Mouse (Mus musculus): ENCODE results near the gene Pofut1. TPM values are rescaled to one million over a fixed set of nuclear protein-coding genes. Genes with fewer than 3 reads are reported as not detected.
A peak's percentile ranks its signal among the peaks of the same experiment; 100 is the strongest.
"Not testable (repeated sequence)": the region's sequence is repeated elsewhere in the genome, so short reads cannot be mapped to it uniquely, and the experiment has no call there.

The Pofut1 gene
- polyA plus RNA-seq, 1 experiment from 2014 or later, result 5.9 TPM

GRCm38 (mm10) chr2:153276440-153276839, 35.1 kb downstream of the Pofut1 start:
- DNase-seq (ENCODE audit: low spot score), result no peak
- peaks cover 19% of the 10 kb centered on the region for H3K4me1 ChIP-seq
- H3K36me3 ChIP-seq, result no peaks in the 10 kb centered on the region
- H3K27me3 ChIP-seq (ENCODE audit: low read depth, poor library complexity, severe bottlenecking), result no peaks in the 10 kb centered on the region
- H3K4me3 ChIP-seq, result no peak overlapping the region
- 93% methylated on average over 8 of the region's 8 CpGs for WGBS
- no peaks in the 10 kb centered on the region for H3K9me3 ChIP-seq (replicated peaks)
- H3K27ac ChIP-seq (replicated peaks), result no peak overlapping the region

- H3K27me3 ChIP-seq (ENCODE audit: low read depth, poor library complexity, severe bottlenecking); H3K4me3 ChIP-seq; H3K36me3 ChIP-seq; H3K27ac ChIP-seq (replicated peaks); H3K9me3 ChIP-seq (replicated peaks); DNase-seq (ENCODE audit: low spot score): not testable (repeated sequence)
- WGBS, result 91% methylated on average over 5 of the region's 5 CpGs
- peaks cover 19% of the 10 kb centered on the region for H3K4me1 ChIP-seq
Observed at GRCm38 (mm10) chr2:153276846-153277245, 35.5 kb downstream of the Pofut1 start.

GRCm38 (mm10) chr2:153278357-153278756, 37.0 kb downstream of the Pofut1 start:
- Histone ChIP-seq H3K27me3 (ENCODE audit: low read depth, poor library complexity, severe bottlenecking) (no peaks in the 10 kb centered on the region), H3K9me3 (replicated peaks) (no peaks in the 10 kb centered on the region), H3K36me3 (no peaks in the 10 kb centered on the region), H3K4me1 (peaks cover 9% of the 10 kb centered on the region), H3K27ac (replicated peaks) (no peak overlapping the region), H3K4me3 (no peak overlapping the region)
- 92% methylated on average over 5 of the region's 5 CpGs for WGBS
- no peak for DNase-seq (ENCODE audit: low spot score)

GRCm38 (mm10) chr2:153283919-153284318, 42.6 kb downstream of the Pofut1 start:
- no peak for DNase-seq (ENCODE audit: low spot score)
- H3K27me3 ChIP-seq (ENCODE audit: low read depth, poor library complexity, severe bottlenecking), result no peaks in the 10 kb centered on the region
- H3K27ac ChIP-seq (replicated peaks), result no peak overlapping the region
- WGBS, result 87% methylated on average over 6 of the region's 6 CpGs
- H3K4me1 ChIP-seq, result no peaks in the 10 kb centered on the region
- no peaks in the 10 kb centered on the region for H3K9me3 ChIP-seq (replicated peaks)
- no peaks in the 10 kb centered on the region for H3K36me3 ChIP-seq
- H3K4me3 ChIP-seq, result no peak overlapping the region

GRCm38 (mm10) chr2:153286524-153286923, 45.2 kb downstream of the Pofut1 start:
- DNase-seq (ENCODE audit: low spot score), result no peak
- Histone ChIP-seq H3K27me3 (ENCODE audit: low read depth, poor library complexity, severe bottlenecking) (no peaks in the 10 kb centered on the region), H3K4me3 (no peak overlapping the region), H3K27ac (replicated peaks) (no peak overlapping the region), H3K36me3 (no peaks in the 10 kb centered on the region), H3K9me3 (replicated peaks) (no peaks in the 10 kb centered on the region), H3K4me1 (peaks cover 8% of the 10 kb centered on the region)
- 86% methylated on average over 4 of the region's 4 CpGs for WGBS

GRCm38 (mm10) chr2:153287835-153288234, 46.5 kb downstream of the Pofut1 start:
- WGBS, result 84% methylated on average over 6 of the region's 6 CpGs
- Histone ChIP-seq H3K4me3 (no peak overlapping the region), H3K4me1 (peaks cover 20% of the 10 kb centered on the region), H3K27ac (replicated peaks) (no peak overlapping the region), H3K36me3 (no peaks in the 10 kb centered on the region), H3K27me3 (ENCODE audit: low read depth, poor library complexity, severe bottlenecking) (no peaks in the 10 kb centered on the region), H3K9me3 (replicated peaks) (no peaks in the 10 kb centered on the region)
- DNase-seq (ENCODE audit: low spot score), result no peak

GRCm38 (mm10) chr2:153290938-153291928, 49.9 kb downstream of the Pofut1 start, which contains the start of gene Kif3b:
Kif3b (plus strand) TSS chr2:153291413.
- peak; percentile 90 for DNase-seq (ENCODE audit: low spot score)
- Histone ChIP-seq H3K4me3 (peak within 1 kb of the TSS; percentile 68), H3K36me3 (no peaks in the 10 kb centered on the region), H3K4me1 (peaks cover 26% of the 10 kb centered on the region), H3K9me3 (replicated peaks) (no peaks in the 10 kb centered on the region), H3K27ac (replicated peaks) (peak within 1 kb of the TSS; percentile 86), H3K27me3 (ENCODE audit: low read depth, poor library complexity, severe bottlenecking) (no peaks in the 10 kb centered on the region)
- under 1% methylated on average over 63 of the region's 63 CpGs for WGBS

- Histone ChIP-seq H3K4me1 (peaks cover 26% of the 10 kb centered on the region), H3K4me3 (peak overlapping the region; percentile 68), H3K27ac (replicated peaks) (no peak overlapping the region), H3K36me3 (no peaks in the 10 kb centered on the region), H3K9me3 (replicated peaks) (no peaks in the 10 kb centered on the region), H3K27me3 (ENCODE audit: low read depth, poor library complexity, severe bottlenecking) (no peaks in the 10 kb centered on the region)
- DNase-seq (ENCODE audit: low spot score), result no peak
- WGBS, result 57% methylated on average over 7 of the region's 7 CpGs
Observed at GRCm38 (mm10) chr2:153292305-153292861, 51.0 kb downstream of the Pofut1 start.

GRCm38 (mm10) chr2:153295196-153295595, 53.9 kb downstream of the Pofut1 start:
- WGBS, result 92% methylated on average over 4 of the region's 4 CpGs
- Histone ChIP-seq H3K4me3 (no peak overlapping the region), H3K9me3 (replicated peaks) (no peaks in the 10 kb centered on the region), H3K27me3 (ENCODE audit: low read depth, poor library complexity, severe bottlenecking) (no peaks in the 10 kb centered on the region), H3K27ac (replicated peaks) (no peak overlapping the region), H3K36me3 (no peaks in the 10 kb centered on the region), H3K4me1 (peaks cover 33% of the 10 kb centered on the region)
- DNase-seq (ENCODE audit: low spot score), result no peak

- H3K4me1 ChIP-seq, result peaks cover 13% of the 10 kb centered on the region
- no peaks in the 10 kb centered on the region for H3K9me3 ChIP-seq (replicated peaks)
- H3K36me3 ChIP-seq, result no peaks in the 10 kb centered on the region
- H3K27me3 ChIP-seq (ENCODE audit: low read depth, poor library complexity, severe bottlenecking), result no peaks in the 10 kb centered on the region
- DNase-seq (ENCODE audit: low spot score), result no peak
- WGBS, result 88% methylated on average over 4 of the region's 4 CpGs
- H3K4me3 ChIP-seq, result no peak overlapping the region
- H3K27ac ChIP-seq (replicated peaks), result no peak overlapping the region
Observed at GRCm38 (mm10) chr2:153297771-153298170, 56.4 kb downstream of the Pofut1 start.

GRCm38 (mm10) chr2:153298460-153298859, 57.1 kb downstream of the Pofut1 start:
- Histone ChIP-seq H3K9me3 (replicated peaks) (no peaks in the 10 kb centered on the region), H3K36me3 (no peaks in the 10 kb centered on the region), H3K4me3 (no peak overlapping the region), H3K27ac (replicated peaks) (no peak overlapping the region), H3K4me1 (peaks cover 7% of the 10 kb centered on the region; the same call in 1 of the 2 replicates), H3K27me3 (ENCODE audit: low read depth, poor library complexity, severe bottlenecking) (no peaks in the 10 kb centered on the region)
- DNase-seq (ENCODE audit: low spot score), result no peak
- 83% methylated on average over 4 of the region's 4 CpGs for WGBS

- Histone ChIP-seq H3K36me3 (no peaks in the 10 kb centered on the region), H3K27ac (replicated peaks) (no peak overlapping the region), H3K4me1 (peaks cover 7% of the 10 kb centered on the region; the same call in 1 of the 2 replicates), H3K27me3 (ENCODE audit: low read depth, poor library complexity, severe bottlenecking) (no peaks in the 10 kb centered on the region), H3K9me3 (replicated peaks) (no peaks in the 10 kb centered on the region), H3K4me3 (no peak overlapping the region)
- 85% methylated on average over 4 of the region's 4 CpGs for WGBS
- no peak for DNase-seq (ENCODE audit: low spot score)
Observed at GRCm38 (mm10) chr2:153298863-153299262, 57.5 kb downstream of the Pofut1 start.

- H3K27me3 ChIP-seq (ENCODE audit: low read depth, poor library complexity, severe bottlenecking), result no peaks in the 10 kb centered on the region
- 96% methylated on average over 5 of the region's 5 CpGs for WGBS
- no peaks in the 10 kb centered on the region for H3K36me3 ChIP-seq
- no peak overlapping the region for H3K4me3 ChIP-seq
- no peak overlapping the region for H3K27ac ChIP-seq (replicated peaks)
- no peaks in the 10 kb centered on the region for H3K9me3 ChIP-seq (replicated peaks)
- peaks cover 7% of the 10 kb centered on the region; the same call in 1 of the 2 replicates for H3K4me1 ChIP-seq
- DNase-seq (ENCODE audit: low spot score), result no peak
Observed at GRCm38 (mm10) chr2:153301123-153301522, 59.8 kb downstream of the Pofut1 start.
